Mouse (Mus musculus) bone marrow, adult 2 months (tissue): ENCODE results near the gene Nme7. TPM values are rescaled to one million over a fixed set of nuclear protein-coding genes. Genes with fewer than 3 reads are reported as not detected.

Experiments
- H3K27ac ChIP-seq: fragments of 200-500 bp; 2 replicates; pipeline ENCODE4 v1.5.1; 2012; ENCODE audit warnings: low read depth, mild to moderate bottlenecking, control low read depth, inconsistent platforms, low read length; ENCODE audit not compliant: control insufficient read depth, poor library complexity, insufficient read depth
- H3K4me1 ChIP-seq: fragments of 200-500 bp; 2 replicates; pipeline ENCODE4 v1.6.1; 2011; ENCODE audit warnings: low read length; ENCODE audit not compliant: control insufficient read depth, insufficient read depth
- H3K4me3 ChIP-seq: fragments of 200-500 bp; replicated peaks from 2 replicates; pipeline ENCODE3; 2011; ENCODE audit warnings: mild to moderate bottlenecking, low read depth, low read length, control low read depth; ENCODE audit not compliant: control insufficient read depth
- CTCF ChIP-seq: fragments of 200-500 bp; IDR thresholded peaks from 2 replicates; pipeline ENCODE4 v1.5.1; 2011; ENCODE audit warnings: low read length, control low read depth; ENCODE audit not compliant: control insufficient read depth, insufficient read depth
- POLR2A ChIP-seq: fragments of 200-500 bp; IDR thresholded peaks from 2 replicates; pipeline ENCODE4 v1.6.1; 2011; ENCODE audit warnings: low read depth, mild to moderate bottlenecking, control low read depth, low read length, borderline replicate concordance; ENCODE audit not compliant: control insufficient read depth
- WGBS: fragments of 180-500 bp; shearing (Covaris S2); methylation state at CpG from one replicate; pipeline ENCODE4 v1.1.7; 2018; 5-methylcytosine and 5-hydroxymethylcytosine counted together
- polyA plus RNA-seq: library from polyadenylated mRNA; stranded (reverse); fragments of >200 nt; gene quantifications from 2 replicates; pipeline ENCODE4 v1.2.4, GENCODE M21; 2011; ENCODE audit warnings: low replicate concordance; ENCODE audit not compliant: missing spikeins, insufficient read depth, insufficient read length

The Nme7 gene
- polyA plus RNA-seq, 1 experiment = 16.5 TPM

- no peaks in the 10 kb centered on the region; the same call in 1 of the 2 replicates for H3K4me1 ChIP-seq
- H3K27ac ChIP-seq = no peak overlapping the region
- 91% methylated on average over 10 of the region's 10 CpGs for WGBS
- H3K4me3 ChIP-seq = no peak overlapping the region
- TF ChIP-seq CTCF (no peak), POLR2A (no peak)
Measured at GRCm38 (mm10) chr1:164418320-164418719, 114.4 kb downstream of the Nme7 start.

- H3K4me1 ChIP-seq = no peaks in the 10 kb centered on the region
- WGBS = 91% methylated on average over 8 of the region's 8 CpGs
Measured at GRCm38 (mm10) chr1:164419401-164419800, 115.5 kb downstream of the Nme7 start.

GRCm38 (mm10) chr1:164420623-164421354 is 116.9 kb downstream of the Nme7 start:
- WGBS = 83% methylated on average over 6 of the region's 6 CpGs
- TF ChIP-seq CTCF (no peak), POLR2A (no peak)
- Histone ChIP-seq H3K27ac (no peak overlapping the region), H3K4me1 (no peaks in the 10 kb centered on the region), H3K4me3 (no peak overlapping the region)

More at GRCm38 (mm10) chr1:164419401-164419800, 115.5 kb downstream of the Nme7 start:
- TF ChIP-seq POLR2A = no peak
- TF ChIP-seq CTCF = no peak
- Histone ChIP-seq H3K27ac (no peak overlapping the region), H3K4me3 (no peak overlapping the region)

- Histone ChIP-seq H3K4me1 (no peaks in the 10 kb centered on the region), H3K27ac (no peak overlapping the region), H3K4me3 (no peak overlapping the region)
- WGBS = 40% methylated on average over 7 of the region's 7 CpGs
- TF ChIP-seq POLR2A = no peak
- no peak for TF ChIP-seq CTCF
Measured at GRCm38 (mm10) chr1:164426227-164426626, 122.3 kb downstream of the Nme7 start.

- 80% methylated on average over 7 of the region's 7 CpGs for WGBS
- TF ChIP-seq POLR2A (no peak), CTCF (no peak)
- Histone ChIP-seq H3K27ac (no peak overlapping the region), H3K4me1 (no peaks in the 10 kb centered on the region), H3K4me3 (no peak overlapping the region)
Measured at GRCm38 (mm10) chr1:164427777-164428176, 123.9 kb downstream of the Nme7 start.

- WGBS = 89% methylated on average over 9 of the region's 9 CpGs
- Histone ChIP-seq H3K4me1 (no peaks in the 10 kb centered on the region), H3K4me3 (no peak overlapping the region), H3K27ac (no peak overlapping the region)
- TF ChIP-seq POLR2A = no peak
- no peak for TF ChIP-seq CTCF
Measured at GRCm38 (mm10) chr1:164428644-164429043, 124.7 kb downstream of the Nme7 start.

- Histone ChIP-seq H3K27ac (no peak overlapping the region), H3K4me3 (no peak overlapping the region), H3K4me1 (no peaks in the 10 kb centered on the region)
- TF ChIP-seq CTCF = no peak
- TF ChIP-seq POLR2A = no peak
- 89% methylated on average over 5 of the region's 5 CpGs for WGBS
Measured at GRCm38 (mm10) chr1:164432649-164433048, 128.7 kb downstream of the Nme7 start.

- WGBS = 89% methylated on average over 6 of the region's 6 CpGs
- TF ChIP-seq POLR2A (no peak), CTCF (no peak)
- Histone ChIP-seq H3K27ac (no peak overlapping the region), H3K4me3 (no peak overlapping the region), H3K4me1 (no peaks in the 10 kb centered on the region)
Measured at GRCm38 (mm10) chr1:164434049-164434448, 130.1 kb downstream of the Nme7 start.

- H3K4me3 ChIP-seq = no peak overlapping the region
- TF ChIP-seq CTCF (no peak), POLR2A (no peak)
- peaks cover 9% of the 10 kb centered on the region for H3K4me1 ChIP-seq
- H3K27ac ChIP-seq = no peak overlapping the region
- 85% methylated on average over 7 of the region's 7 CpGs for WGBS
Measured at GRCm38 (mm10) chr1:164436749-164437148, 132.8 kb downstream of the Nme7 start.
